Mouse (Mus musculus) testis, adult 2 months (tissue): Measurements from ENCODE around the gene Cd163l1. TPM values are rescaled to one million over a fixed set of nuclear protein-coding genes. Genes with fewer than 3 reads are reported as not detected.

ENCODE experiments used
- H3K27ac ChIP-seq: fragments of 200-500 bp; 2 replicates; pipeline ENCODE4 v1.5.1; 2012; ENCODE audit warnings: low read depth, low read length; ENCODE audit not compliant: control insufficient read depth, insufficient read depth
- H3K27me3 ChIP-seq: fragments of 200-500 bp; 2 replicates; pipeline ENCODE4 v1.6.1; 2012; ENCODE audit warnings: mild to moderate bottlenecking, low read length, moderate library complexity; ENCODE audit not compliant: control insufficient read depth, insufficient read depth
- H3K36me3 ChIP-seq: fragments of 200-500 bp; 2 replicates; pipeline ENCODE4 v1.6.1; 2012; ENCODE audit warnings: mild to moderate bottlenecking, low read length; ENCODE audit not compliant: control insufficient read depth, insufficient read depth
- H3K4me1 ChIP-seq: fragments of 200-500 bp; 2 replicates; pipeline ENCODE4 v1.6.1; 2012; ENCODE audit warnings: low read length; ENCODE audit not compliant: control insufficient read depth, insufficient read depth
- H3K4me3 ChIP-seq: fragments of 200-500 bp; 2 replicates; pipeline ENCODE4 v1.5.1; 2012; ENCODE audit warnings: low read depth, mild to moderate bottlenecking, low read length, moderate library complexity, mixed read lengths; ENCODE audit not compliant: control insufficient read depth
- CTCF ChIP-seq: fragments of 200-500 bp; IDR thresholded peaks from 2 replicates; pipeline ENCODE4 v1.5.1; 2012; ENCODE audit warnings: low read depth, mild to moderate bottlenecking, inconsistent platforms, low read length, moderate library complexity; ENCODE audit not compliant: control insufficient read depth, insufficient read depth, insufficient replicate concordance
- POLR2A ChIP-seq: fragments of 200-500 bp; IDR thresholded peaks from 2 replicates; pipeline ENCODE4 v1.6.1; 2012; ENCODE audit warnings: low read depth, mild to moderate bottlenecking, inconsistent platforms, low read length, moderate library complexity; ENCODE audit not compliant: control insufficient read depth
- polyA plus RNA-seq: library from polyadenylated mRNA; depleted of rRNA; stranded (reverse); fragments of >200 nt; gene quantifications from 2 replicates; pipeline ENCODE4 v1.2.3, GENCODE M21; 2012; rRNA removed

The Cd163l1 gene
- polyA plus RNA-seq, 1 experiment: 0.28 TPM

DNA sequence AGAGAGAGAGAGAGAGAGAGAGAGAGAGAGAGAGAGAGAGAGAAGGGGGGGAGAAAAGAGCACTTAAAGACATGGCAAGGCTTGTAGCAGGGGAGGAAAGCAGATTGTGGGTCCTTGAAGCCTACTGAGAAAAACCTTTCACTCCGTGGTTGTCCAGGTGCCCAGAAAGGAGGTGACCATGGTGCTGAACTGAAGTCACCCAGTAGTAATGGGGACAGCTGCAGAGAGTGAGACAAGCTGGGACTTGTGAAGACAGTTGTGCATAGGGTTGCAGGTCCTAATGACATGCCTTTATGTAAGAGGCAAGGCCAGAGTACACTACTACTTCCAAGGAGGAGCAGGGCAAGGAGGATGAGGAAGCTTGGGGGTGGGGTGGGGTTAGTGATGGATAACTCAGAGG is 1.2 kb downstream of the Cd163l1 start:
- Histone ChIP-seq H3K27me3 (no peaks in the 10 kb centered on the region), H3K36me3 (no peaks in the 10 kb centered on the region)

GRCm38 (mm10) chr7:140220375-140220774 is 2.3 kb downstream of the Cd163l1 start:
- no peaks in the 10 kb centered on the region for H3K27me3 ChIP-seq
- no peak overlapping the region for H3K4me3 ChIP-seq
- H3K36me3 ChIP-seq: no peaks in the 10 kb centered on the region
- H3K4me1 ChIP-seq: peaks cover 4% of the 10 kb centered on the region; the same call in 1 of the 2 replicates
- TF ChIP-seq POLR2A (no peak), CTCF (no peak)
- no peak overlapping the region for H3K27ac ChIP-seq

More for the DNA sequence above, 1.2 kb downstream of the Cd163l1 start:
- H3K4me1 ChIP-seq: no peaks in the 10 kb centered on the region; the same call in 1 of the 2 replicates
- TF ChIP-seq POLR2A: no peak
- TF ChIP-seq CTCF: no peak
- no peak overlapping the region for H3K4me3 ChIP-seq
- no peak overlapping the region for H3K27ac ChIP-seq

GRCm38 (mm10) chr7:140224209-140224608 is 6.1 kb downstream of the Cd163l1 start:
- H3K27ac ChIP-seq: no peak overlapping the region
- H3K4me1 ChIP-seq: peaks cover 4% of the 10 kb centered on the region; the same call in 1 of the 2 replicates
- no peaks in the 10 kb centered on the region for H3K27me3 ChIP-seq
- no peaks in the 10 kb centered on the region for H3K36me3 ChIP-seq
- TF ChIP-seq CTCF (no peak), POLR2A (no peak)
- no peak overlapping the region for H3K4me3 ChIP-seq

DNA sequence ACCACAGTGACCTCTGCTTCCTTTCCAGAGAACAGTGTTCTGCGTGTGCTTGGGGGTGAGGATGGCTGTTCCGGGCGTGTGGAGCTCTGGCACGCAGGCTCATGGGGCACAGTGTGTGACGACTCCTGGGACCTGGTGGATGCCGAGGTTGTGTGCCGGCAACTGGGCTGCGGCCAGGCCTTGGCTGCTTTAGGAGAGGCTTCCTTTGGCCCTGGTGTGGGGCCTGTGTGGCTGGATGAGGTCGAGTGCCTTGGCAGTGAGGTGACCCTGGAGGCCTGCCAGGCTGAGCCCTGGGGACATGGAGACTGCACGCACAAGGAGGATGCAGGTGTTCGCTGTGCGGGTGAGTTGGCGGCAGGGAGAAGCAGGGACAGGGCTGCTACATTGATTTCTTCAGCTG is 10.4 kb downstream of the Cd163l1 start:
- TF ChIP-seq POLR2A (no peak), CTCF (no peak)
- Histone ChIP-seq H3K27ac (no peak overlapping the region), H3K36me3 (no peaks in the 10 kb centered on the region), H3K27me3 (no peaks in the 10 kb centered on the region), H3K4me3 (no peak overlapping the region), H3K4me1 (peaks cover 4% of the 10 kb centered on the region; the same call in 1 of the 2 replicates)

DNA sequence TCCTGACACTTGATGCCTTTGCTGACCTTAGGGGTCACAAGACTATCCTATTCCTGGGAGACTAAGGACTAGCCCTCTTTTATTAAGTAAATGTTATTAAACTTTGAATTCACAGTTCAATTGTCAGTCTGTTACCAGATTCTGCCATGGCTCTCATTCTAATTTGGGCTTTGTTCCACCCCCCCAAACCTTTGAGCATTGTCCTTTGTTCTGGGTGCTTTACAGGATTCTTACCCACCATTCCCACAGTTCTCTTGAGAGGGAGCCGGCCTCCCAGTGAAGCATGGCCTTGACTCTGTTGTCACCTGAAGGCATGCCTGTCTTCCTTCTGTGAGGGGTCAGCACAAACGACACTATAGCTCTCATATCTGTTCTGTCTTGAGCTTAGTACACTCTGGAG is 13.0 kb downstream of the Cd163l1 start:
- Histone ChIP-seq H3K4me3 (no peak overlapping the region), H3K4me1 (no peaks in the 10 kb centered on the region), H3K27me3 (no peaks in the 10 kb centered on the region), H3K27ac (no peak overlapping the region), H3K36me3 (no peaks in the 10 kb centered on the region)
- no peak for TF ChIP-seq POLR2A
- TF ChIP-seq CTCF: no peak

DNA sequence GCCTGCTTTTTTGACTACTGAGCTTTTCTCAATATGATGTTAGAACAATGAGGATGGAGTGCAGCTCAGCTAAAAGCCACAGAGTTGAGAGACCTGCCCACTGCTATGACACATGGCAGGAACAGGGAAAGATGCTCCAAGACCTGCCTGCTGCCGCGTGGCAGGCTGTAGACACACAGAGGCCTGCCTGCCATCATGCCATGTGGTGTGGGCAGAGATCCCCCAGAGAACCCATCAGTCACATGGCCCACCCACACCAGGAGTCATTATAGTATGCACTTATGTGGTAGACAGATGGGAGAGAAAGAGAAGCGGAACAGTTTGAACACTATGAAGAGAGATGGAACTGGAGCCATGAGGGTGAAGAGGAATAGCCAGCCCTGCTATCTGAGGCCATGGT is 15.6 kb downstream of the Cd163l1 start:
- Histone ChIP-seq H3K4me1 (no peaks in the 10 kb centered on the region), H3K36me3 (no peaks in the 10 kb centered on the region), H3K4me3 (no peak overlapping the region), H3K27ac (no peak overlapping the region), H3K27me3 (no peaks in the 10 kb centered on the region)
- no peak for TF ChIP-seq CTCF
- no peak for TF ChIP-seq POLR2A

GRCm38 (mm10) chr7:140247216-140247615 is 29.1 kb downstream of the Cd163l1 start, which contains the start of gene 5830411N06Rik:
TSS of gene 5830411N06Rik (plus strand) at chr7:140247284.
- H3K27me3 ChIP-seq: no peaks in the 10 kb centered on the region
- H3K27ac ChIP-seq: no peak within 1 kb of the TSS
- TF ChIP-seq POLR2A (no peak), CTCF (no peak)
- no peaks in the 10 kb centered on the region for H3K4me1 ChIP-seq
- H3K4me3 ChIP-seq: no peak within 1 kb of the TSS
- H3K36me3 ChIP-seq: no peaks in the 10 kb centered on the region

DNA sequence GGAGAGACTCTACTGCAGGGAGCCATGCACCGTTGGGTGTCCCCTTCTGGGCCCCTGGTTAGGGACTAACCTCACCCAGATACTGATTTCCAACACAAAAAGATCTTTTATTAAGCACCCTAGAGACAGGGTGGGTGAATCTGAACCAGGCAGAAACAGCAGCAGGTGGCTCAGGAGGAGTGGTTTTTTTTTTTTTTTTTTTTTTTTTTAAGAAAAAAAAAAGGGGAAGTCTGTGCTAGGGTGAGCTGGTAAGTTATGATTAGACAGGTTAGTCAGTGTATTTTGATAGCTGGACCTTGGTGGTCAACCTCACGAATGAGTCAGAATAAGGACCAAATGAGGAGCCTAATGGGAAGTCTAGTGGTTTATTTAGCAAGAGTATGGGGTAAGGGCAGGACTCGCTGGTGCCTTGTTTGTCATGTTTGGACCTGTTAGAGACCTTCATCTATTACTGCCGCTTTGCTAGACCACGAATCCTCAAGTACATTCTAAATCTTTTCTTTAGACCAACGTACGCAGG is 35.8 kb downstream of the Cd163l1 start:
- TF ChIP-seq POLR2A: no peak
- TF ChIP-seq CTCF: no peak
- Histone ChIP-seq H3K27me3 (no peaks in the 10 kb centered on the region), H3K4me1 (no peaks in the 10 kb centered on the region), H3K4me3 (no peak overlapping the region), H3K27ac (no peak overlapping the region), H3K36me3 (no peaks in the 10 kb centered on the region)

Other genes starting within 250 kb of the Cd163l1 start
- 108 and 114 TPM in 2 replicates for gene 6430531B16Rik, start 239.5 kb upstream of the Cd163l1 start, polyA plus RNA-seq
- 6.9 and 7.0 TPM in 2 replicates for gene Adam8, start 225.7 kb upstream of the Cd163l1 start, polyA plus RNA-seq
- gene Zfp511, start 181.9 kb upstream of the Cd163l1 start, polyA plus RNA-seq: 57.7 and 58.9 TPM in 2 replicates
- gene Tubgcp2, start 181.6 kb upstream of the Cd163l1 start, polyA plus RNA-seq: 60.3 and 67.5 TPM in 2 replicates
- 0.12 TPM in 1 of 2 replicates, not detected in the other for gene Msx3, start 169.2 kb upstream of the Cd163l1 start, polyA plus RNA-seq
- 3.7 and 4.6 TPM in 2 replicates for gene Caly, start 135.7 kb upstream of the Cd163l1 start, polyA plus RNA-seq
- gene Prap1, start 124.9 kb upstream of the Cd163l1 start, polyA plus RNA-seq: 0.73 and 1.4 TPM in 2 replicates
- 2.1 and 2.7 TPM in 2 replicates for gene Fuom, start 115.8 kb upstream of the Cd163l1 start, polyA plus RNA-seq
- 3.0 and 4.2 TPM in 2 replicates for gene Paox, start 102.5 kb upstream of the Cd163l1 start, polyA plus RNA-seq
- 22.0 and 24.2 TPM in 2 replicates for gene Echs1, start 101.8 kb upstream of the Cd163l1 start, polyA plus RNA-seq
- gene Mtg1, start 80.7 kb upstream of the Cd163l1 start, polyA plus RNA-seq: 10.7 and 11.3 TPM in 2 replicates
- gene Sprn, start 63.4 kb upstream of the Cd163l1 start, polyA plus RNA-seq: 0.13 and 0.30 TPM in 2 replicates
- not detected in 2 replicates for gene Olfr522, start 53.5 kb upstream of the Cd163l1 start, polyA plus RNA-seq
- gene Olfr523, start 45.0 kb upstream of the Cd163l1 start, polyA plus RNA-seq: not detected in 2 replicates
- not detected in 2 replicates for gene Olfr524, start 12.3 kb upstream of the Cd163l1 start, polyA plus RNA-seq
- 0.13 and 0.19 TPM in 2 replicates for gene 5830411N06Rik, start 29.0 kb downstream of the Cd163l1 start, polyA plus RNA-seq
- gene Olfr525, start 102.6 kb downstream of the Cd163l1 start, polyA plus RNA-seq: not detected in 2 replicates
- gene Olfr527, start 115.8 kb downstream of the Cd163l1 start, polyA plus RNA-seq: not detected in 2 replicates
- not detected in 2 replicates for gene Olfr60, start 143.4 kb downstream of the Cd163l1 start, polyA plus RNA-seq
- not detected in 2 replicates for gene Olfr530, start 158.1 kb downstream of the Cd163l1 start, polyA plus RNA-seq
- not detected in 2 replicates for gene Olfr531, start 184.7 kb downstream of the Cd163l1 start, polyA plus RNA-seq
- gene Olfr532, start 203.4 kb downstream of the Cd163l1 start, polyA plus RNA-seq: not detected in 2 replicates
- not detected in 2 replicates for gene Olfr533, start 245.1 kb downstream of the Cd163l1 start, polyA plus RNA-seq